Mouse (Mus musculus): ENCODE results near the gene Nudt1.

Nudt1 gene

DNA sequence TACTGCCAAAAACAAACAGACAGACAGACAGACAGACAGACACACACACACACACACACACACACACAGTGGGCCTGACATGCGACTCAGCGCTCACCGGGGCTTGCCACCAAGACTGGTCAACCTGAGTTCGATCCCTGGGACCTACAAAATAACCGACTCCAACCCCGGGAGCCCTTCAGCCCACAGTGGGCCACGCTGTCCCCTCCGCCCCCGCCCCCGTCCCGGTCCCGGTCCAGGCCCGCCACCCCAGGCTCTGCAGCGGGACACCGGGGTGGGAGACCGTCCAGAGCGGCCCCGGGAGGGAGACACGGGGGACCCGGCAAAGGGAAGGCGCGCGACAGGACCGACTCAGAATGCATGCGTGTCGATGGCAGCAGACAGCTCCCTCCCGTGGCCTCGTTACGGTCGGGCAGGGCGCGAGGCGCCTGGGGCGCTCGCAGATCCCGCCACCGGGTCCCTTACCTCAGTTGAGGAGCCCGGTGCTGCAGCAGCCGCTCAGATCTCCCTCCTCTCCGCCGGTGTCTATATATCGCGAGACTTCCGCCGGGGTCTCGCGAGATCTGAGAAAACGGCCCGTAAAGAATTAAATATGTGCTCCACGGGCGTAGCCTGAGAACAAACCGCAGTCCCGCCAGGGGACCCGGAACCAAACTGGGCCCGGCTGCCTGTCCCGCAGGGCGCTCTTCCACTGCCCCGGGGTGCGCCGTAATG lies at the start of gene Nudt1, which contains the start of gene Mad1l1:
TSS of gene Nudt1 (plus strand) at position 615 of the 714 bp plus-strand sequence.
TSS of gene Mad1l1 (minus strand) at position 511 of the 714 bp plus-strand sequence.
- CTCF ChIA-PET: interaction anchor here in 3 of 4 experiments (0.6 to 1.2 kb wide), 4 partner anchors 11 to 1692 kb away, joined by 3 to 12 read pairs (median 5); partner anchors contain the start of gene Mrm2 (in 1 of the 3)
- POLR2A ChIA-PET: interaction anchor here in 3 of 4 experiments (0.6 to 3.8 kb wide), 16 partner anchors 9 to 572 kb away, joined by 3 to 31 read pairs (median 4); partner anchors contain the start of genes Mrm2 (in 3 of the 3) and Eif3b (in 2 of the 3)

DNA sequence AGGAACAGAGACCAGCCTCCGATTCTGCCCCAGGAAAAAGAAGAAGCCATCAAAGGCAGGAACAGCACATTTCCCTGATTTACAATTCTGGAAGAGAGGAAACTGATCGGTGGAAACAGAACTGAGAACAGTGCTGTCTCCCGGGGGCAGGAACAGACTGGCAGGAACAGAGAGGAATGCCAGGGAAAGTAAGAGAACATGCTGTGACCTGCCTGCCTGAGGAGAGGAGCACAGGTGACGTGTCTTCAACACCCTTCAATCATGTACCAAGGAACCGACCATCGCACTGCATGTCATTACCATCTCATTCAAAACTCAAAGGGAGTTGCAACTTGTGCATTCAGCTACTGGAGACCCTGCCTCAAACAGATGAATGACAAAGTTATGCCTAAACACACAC lies 44.7 kb upstream of the Nudt1 start:
- POLR2A ChIA-PET: no interaction called here

GRCm38 (mm10) chr5:140280205-140280604 lies 41.3 kb upstream of the Nudt1 start:
- CTCF ChIA-PET: interaction anchor here in 3 of 4 experiments (0.6 to 1.0 kb wide), 4 partner anchors 10 to 355 kb away, joined by 3 to 16 read pairs (median 4); no protein-coding TSS in a partner anchor
- POLR2A ChIA-PET: interaction anchor here in 2 of 4 experiments (0.8 to 2.2 kb wide), 8 partner anchors 9 to 454 kb away, joined by 3 to 7 read pairs (median 4); partner anchors contain the start of genes Eif3b (in 1 of the 2), Gm26938 (in 1 of the 2) and Psmg3 (in 1 of the 2)

More for the DNA sequence above, 44.7 kb upstream of the Nudt1 start:
- CTCF ChIA-PET: interaction anchor here in 1 of 4 experiments (0.7 kb wide), 1 partner anchor 57 kb away, joined by 5 read pairs; no protein-coding TSS in a partner anchor

GRCm38 (mm10) chr5:140282376-140282775 lies 39.1 kb upstream of the Nudt1 start:
- POLR2A ChIA-PET: interaction anchor here in 3 of 4 experiments (0.7 to 2.2 kb wide), 16 partner anchors 9 to 331 kb away, joined by 3 to 15 read pairs (median 4); partner anchors contain the start of genes Eif3b (in 2 of the 3), Mad1l1 (in 1 of the 3) and Nudt1 (in 1 of the 3)
- CTCF ChIA-PET: interaction anchor here (0.5 to 1.6 kb wide), 9 partner anchors 10 to 616 kb away, joined by 3 to 7 read pairs (median 4); no protein-coding TSS in a partner anchor

- CTCF ChIA-PET: interaction anchor here in 2 of 4 experiments (0.6 to 1.6 kb wide), 4 partner anchors 18 to 616 kb away, joined by 3 to 6 read pairs (median 3); no protein-coding TSS in a partner anchor
These were observed 38.6 kb upstream of the Nudt1 start for GRCm38 (mm10) chr5:140282900-140283299.

DNA sequence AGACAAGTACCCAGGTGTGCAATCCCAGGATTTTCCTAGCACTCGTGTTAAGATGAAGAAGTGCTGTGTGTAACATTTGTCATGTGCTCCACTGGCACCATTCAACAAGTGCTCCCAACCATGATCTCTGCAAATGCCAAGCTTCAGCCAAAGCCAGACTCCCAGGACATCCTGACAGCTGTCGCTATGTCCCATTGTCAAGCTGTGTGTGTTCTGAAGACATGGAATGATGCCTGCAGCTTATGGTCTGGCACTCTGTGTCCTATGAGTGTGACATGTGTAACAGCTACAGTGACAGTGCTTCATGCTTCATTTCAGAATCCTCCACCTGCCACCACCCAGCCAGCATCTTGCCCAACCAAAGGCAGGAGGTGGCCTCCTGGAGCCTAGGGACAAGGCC lies 37.4 kb upstream of the Nudt1 start:
- ChIA-PET POLR2A (interaction anchor here in 2 of 4 experiments (0.7 to 1.3 kb wide), 4 partner anchors 11 to 52 kb away, joined by 3 to 4 read pairs (median 3); no protein-coding TSS in a partner anchor), CTCF (no interaction called here)

More at GRCm38 (mm10) chr5:140282900-140283299, 38.6 kb upstream of the Nudt1 start:
- POLR2A ChIA-PET: interaction anchor here in 2 of 4 experiments (1.0 to 2.2 kb wide), 10 partner anchors 9 to 329 kb away, joined by 3 to 15 read pairs (median 4); partner anchors contain the start of genes Mad1l1 (in 1 of the 2) and Nudt1 (in 1 of the 2)

- ChIA-PET CTCF (no interaction called here), POLR2A (interaction anchor here in 3 of 4 experiments (0.6 to 1.6 kb wide), 8 partner anchors 10 to 132 kb away, joined by 3 to 5 read pairs (median 4); no protein-coding TSS in a partner anchor)
These were observed 36.7 kb upstream of the Nudt1 start for GRCm38 (mm10) chr5:140284761-140285160.

- CTCF ChIA-PET: no interaction called here
- POLR2A ChIA-PET: interaction anchor here in 2 of 4 experiments (1.1 to 1.8 kb wide), 3 partner anchors 11 to 130 kb away, joined by 3 to 4 read pairs (median 4); partner anchors contain the start of gene Eif3b (in 1 of the 2)
These were observed 33.2 kb upstream of the Nudt1 start for GRCm38 (mm10) chr5:140288287-140288686.

DNA sequence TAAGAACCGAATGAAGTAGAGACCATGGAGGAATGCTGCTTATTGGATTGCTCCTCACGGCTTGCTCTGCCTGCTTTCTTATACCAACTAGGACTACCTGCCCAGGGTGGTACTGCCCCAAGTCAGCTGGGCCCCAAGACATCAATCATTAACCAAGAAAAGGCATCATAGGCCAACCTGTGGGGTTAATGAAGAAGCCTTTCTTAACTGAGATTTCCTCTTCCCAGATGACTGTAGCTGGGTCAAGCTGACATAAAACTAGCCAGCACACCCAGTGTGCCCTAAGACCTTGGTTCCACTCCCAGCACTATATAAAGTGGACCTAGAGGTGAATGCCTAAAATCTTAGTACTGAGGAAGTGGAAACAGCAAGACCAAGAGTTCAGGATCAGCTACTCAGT lies 32.3 kb upstream of the Nudt1 start:
- ChIA-PET CTCF (no interaction called here), POLR2A (interaction anchor here in 2 of 4 experiments (1.1 to 1.8 kb wide), 3 partner anchors 10 to 130 kb away, joined by 3 to 4 read pairs (median 4); partner anchors contain the start of gene Eif3b (in 1 of the 2))

- POLR2A ChIA-PET: interaction anchor here in 2 of 4 experiments (0.8 to 1.4 kb wide), 2 partner anchors 10 to 40 kb away, joined by 3 to 5 read pairs; no protein-coding TSS in a partner anchor
- CTCF ChIA-PET: interaction anchor here (0.5 to 1.4 kb wide), 23 partner anchors 10 to 483 kb away, joined by 3 to 8 read pairs (median 3); partner anchors contain the start of genes Elfn1 (in 1 of the 4), Gm26938 (in 1 of the 4) and Psmg3 (in 1 of the 4)
These were observed 29.3 kb upstream of the Nudt1 start for GRCm38 (mm10) chr5:140292152-140292551.

- ChIA-PET CTCF (interaction anchor here in 3 of 4 experiments (0.6 to 0.7 kb wide), 4 partner anchors 41 to 1213 kb away, joined by 3 to 4 read pairs (median 4); no protein-coding TSS in a partner anchor), POLR2A (interaction anchor here in 2 of 4 experiments (0.6 to 1.5 kb wide), 7 partner anchors 14 to 93 kb away, joined by 3 to 4 read pairs (median 3); partner anchors contain the start of genes Mad1l1 (in 1 of the 2) and Nudt1 (in 1 of the 2))
These were observed 23.2 kb upstream of the Nudt1 start for GRCm38 (mm10) chr5:140298291-140298690.

DNA sequence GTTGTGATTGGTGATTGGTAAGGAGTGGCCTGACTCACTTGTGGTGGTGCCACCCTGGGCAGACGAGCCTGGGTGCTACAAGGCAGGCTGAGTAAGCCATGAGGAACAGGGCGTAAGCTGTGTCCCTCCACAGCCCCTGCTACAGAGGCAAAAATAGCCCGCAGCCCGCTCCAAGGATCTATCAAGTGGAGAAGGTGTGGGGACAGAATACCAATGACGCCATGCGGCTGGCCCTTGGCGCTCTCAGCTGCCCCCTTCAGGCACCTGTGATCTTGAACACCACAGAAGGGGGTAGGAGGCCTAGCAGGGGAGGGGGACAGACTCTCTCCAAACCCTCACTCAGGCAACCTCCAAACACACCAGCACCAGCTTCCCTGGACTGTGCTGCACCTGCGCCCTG lies 15.4 kb upstream of the Nudt1 start:
- CTCF ChIA-PET: interaction anchor here in 3 of 4 experiments (0.6 to 2.2 kb wide), 7 partner anchors 10 to 192 kb away, joined by 3 to 10 read pairs (median 3); no protein-coding TSS in a partner anchor
- POLR2A ChIA-PET: interaction anchor here in 1 of 4 experiments (0.6 to 1.0 kb wide), 3 partner anchors 12 to 374 kb away, joined by 3 to 8 read pairs (median 4); no protein-coding TSS in a partner anchor

- ChIA-PET POLR2A (interaction anchor here in 1 of 4 experiments (0.9 to 1.3 kb wide), 2 partner anchors 13 to 21 kb away, joined by 3 to 4 read pairs; no protein-coding TSS in a partner anchor), CTCF (interaction anchor here in 3 of 4 experiments (0.6 to 2.0 kb wide), 5 partner anchors 10 to 386 kb away, joined by 3 to 5 read pairs (median 3); no protein-coding TSS in a partner anchor)
These were observed 13.9 kb upstream of the Nudt1 start for GRCm38 (mm10) chr5:140307602-140308001.

DNA sequence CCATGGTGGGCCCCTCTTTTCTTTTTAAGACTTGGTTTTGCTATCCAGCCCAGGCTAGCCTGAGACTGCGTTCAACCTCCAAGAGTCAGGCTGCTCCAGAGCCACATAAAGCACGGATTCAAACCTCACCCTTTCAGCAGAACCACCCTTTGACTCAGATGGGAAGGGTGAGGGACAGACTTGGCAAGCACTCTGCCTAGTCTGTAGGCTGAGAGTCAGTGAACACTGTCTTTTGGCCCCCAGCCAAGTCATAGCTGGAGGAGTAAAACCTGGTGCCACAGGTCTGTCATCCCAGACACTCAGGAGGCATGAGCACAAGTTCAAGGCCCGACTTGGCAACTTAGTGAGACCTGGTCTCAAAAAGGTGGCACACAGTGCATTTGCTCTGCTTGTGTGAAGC lies 4.7 kb upstream of the Nudt1 start:
- POLR2A ChIA-PET: interaction anchor here in 2 of 4 experiments (0.5 to 2.5 kb wide), 6 partner anchors 8 to 386 kb away, joined by 3 to 6 read pairs (median 4); partner anchors contain the start of genes Eif3b (in 1 of the 2) and Mrm2 (in 1 of the 2)
- CTCF ChIA-PET: interaction anchor here in 1 of 4 experiments (1.4 kb wide), 1 partner anchor 10 kb away, joined by 3 read pairs; no protein-coding TSS in a partner anchor

DNA sequence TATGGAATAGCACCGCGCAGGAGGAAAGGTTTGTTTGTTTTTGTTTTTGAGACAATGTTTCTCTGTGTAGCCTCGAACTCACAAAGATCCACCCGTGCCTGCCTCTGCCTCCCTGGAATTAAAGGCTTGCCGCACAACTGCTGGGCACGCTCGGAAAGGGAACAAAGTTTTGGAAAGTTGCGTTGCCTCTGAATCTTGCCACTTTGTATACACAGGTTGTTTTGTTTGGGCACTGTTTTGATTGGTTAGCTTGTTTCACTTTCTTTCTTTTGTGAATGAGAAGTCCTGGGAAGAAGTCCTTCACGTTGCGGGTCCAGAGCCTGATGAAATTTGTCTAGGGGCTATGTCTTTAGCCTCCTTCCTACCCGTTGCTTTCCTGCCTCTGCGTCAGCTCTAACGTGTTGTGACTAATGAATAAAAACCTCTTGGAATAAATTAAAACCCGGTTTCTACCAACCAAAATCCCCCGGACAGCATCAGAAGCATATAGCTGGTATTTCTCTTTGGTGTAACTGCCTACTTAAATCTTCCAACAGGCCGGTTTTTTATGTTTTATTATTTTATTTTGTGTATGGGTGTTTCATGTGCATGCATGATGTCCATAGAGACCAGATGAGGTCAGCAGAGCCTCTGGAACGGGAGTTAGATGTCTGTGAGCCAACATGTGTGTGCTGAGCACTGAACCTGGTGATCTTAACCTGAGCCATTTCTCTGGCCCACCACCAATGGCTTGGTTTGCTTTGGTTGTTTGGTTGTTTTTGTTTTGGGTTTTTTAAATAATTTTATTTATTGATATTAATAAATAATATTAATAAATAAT lies 510 bp downstream of the Nudt1 start:
- ChIA-PET POLR2A (interaction anchor here in 3 of 4 experiments (0.6 to 3.8 kb wide), 13 partner anchors 8 to 389 kb away, joined by 3 to 31 read pairs (median 5); partner anchors contain the start of genes Mrm2 (in 3 of the 3) and Eif3b (in 2 of the 3)), CTCF (interaction anchor here in 2 of 4 experiments (1.0 to 1.2 kb wide), 2 partner anchors 10 to 66 kb away, joined by 5 to 12 read pairs; partner anchors contain the start of gene Mrm2 (in 1 of the 2))

- ChIA-PET POLR2A (interaction anchor here in 3 of 4 experiments (0.6 to 1.3 kb wide), 5 partner anchors 8 to 907 kb away, joined by 3 to 6 read pairs (median 5); no protein-coding TSS in a partner anchor), CTCF (no interaction called here)
These were observed 2.6 kb downstream of the Nudt1 start for GRCm38 (mm10) chr5:140324058-140324457.
